Mouse (Mus musculus) MEL (cell line): ENCODE measurements around the gene Ebp. TPM values are rescaled to one million over a fixed set of nuclear protein-coding genes. Genes with fewer than 3 reads are reported as not detected.

Experiments used
- DNase-seq: peaks from one replicate; pipeline ENCODE4 v3.0.0; 2011; ENCODE audit warnings: low read depth, low spot score
- H3K27ac ChIP-seq: 2 replicates; pipeline ENCODE4 v1.5.1; 2012; ENCODE audit warnings: low read depth, mild to moderate bottlenecking, control low read depth, low read length, moderate library complexity; ENCODE audit not compliant: control insufficient read depth
- H3K27me3 ChIP-seq, 2 experiments: fragments of 150-350 bp in 1 of 2; sonication (generic) in 1 of 2; 2 replicates each; pipeline ENCODE4 v1.6.1; 2012; ENCODE audit warnings: low read length in 2 of 2, mild to moderate bottlenecking in 2 of 2, improper control_type of control experiment in 1 of 2, moderate library complexity in 1 of 2; ENCODE audit not compliant: insufficient read depth in 2 of 2, control insufficient read depth in 1 of 2
- H3K36me3 ChIP-seq, 2 experiments: 2 replicates each; pipeline ENCODE4 v1.6.1; 2012 to 2014; ENCODE audit warnings: low read length in 2 of 2, improper control_type of control experiment in 1 of 2, inconsistent platforms in 1 of 2, mild to moderate bottlenecking in 1 of 2; ENCODE audit not compliant: insufficient read depth in 2 of 2, control insufficient read depth in 1 of 2
- H3K4me1 ChIP-seq, 2 experiments: fragments of 150-350 bp in 1 of 2; sonication (generic) in 1 of 2; 2 replicates each; pipeline ENCODE4 v1.6.1; 2012; ENCODE audit warnings: low read length in 2 of 2, improper control_type of control experiment in 1 of 2, mild to moderate bottlenecking in 1 of 2; ENCODE audit not compliant: insufficient read depth in 2 of 2, control insufficient read depth in 1 of 2
- H3K4me3 ChIP-seq, 2 experiments: fragments of 150-350 bp in 1 of 2; sonication (generic) in 1 of 2; 2 replicates each; pipeline ENCODE4 v1.5.1; 2012; ENCODE audit warnings: low read depth in 2 of 2, low read length in 2 of 2, mild to moderate bottlenecking in 2 of 2, moderate library complexity in 2 of 2, control low read depth in 1 of 2, improper control_type of control experiment in 1 of 2; ENCODE audit not compliant: control insufficient read depth in 1 of 2, insufficient read depth in 1 of 2
- H3K79me2 ChIP-seq: 2 replicates; pipeline ENCODE4 v1.6.1; 2012; ENCODE audit warnings: mild to moderate bottlenecking, low read length, moderate library complexity; ENCODE audit not compliant: control insufficient read depth, poor library complexity, insufficient read depth
- H3K9ac ChIP-seq: 2 replicates; pipeline ENCODE4 v1.6.1; 2012; ENCODE audit warnings: low read depth, mild to moderate bottlenecking, control low read depth, low read length, moderate library complexity; ENCODE audit not compliant: control insufficient read depth, poor library complexity, severe bottlenecking
- H3K9me3 ChIP-seq: fragments of 150-350 bp; sonication (generic); replicated peaks from 2 replicates; pipeline ENCODE4 v1.6.1; 2012; ENCODE audit warnings: mild to moderate bottlenecking, low read length, improper control_type of control experiment, moderate library complexity; ENCODE audit not compliant: insufficient read depth
- CHD1 ChIP-seq: IDR thresholded peaks from 2 replicates; pipeline ENCODE4 v1.6.1; 2012; ENCODE audit warnings: low read depth, mild to moderate bottlenecking, inconsistent platforms, low read length, improper control_type of control experiment
- EP300 ChIP-seq, 2 experiments: IDR thresholded peaks; 2 replicates each; pipeline ENCODE4 v1.6.1; 2011; ENCODE audit warnings: improper control_type of control experiment in 2 of 2, low read length in 2 of 2, low read depth in 1 of 2, mild to moderate bottlenecking in 1 of 2
- GATA1 ChIP-seq: IDR thresholded peaks from 2 replicates; pipeline ENCODE4 v1.6.1; 2011; ENCODE audit warnings: low read depth, low read length, improper control_type of control experiment
- MAX ChIP-seq: IDR thresholded peaks from 2 replicates; pipeline ENCODE4 v1.6.1; 2011; ENCODE audit warnings: low read length, improper control_type of control experiment
- MXI1 ChIP-seq: IDR thresholded peaks from 2 replicates; pipeline ENCODE4 v1.6.1; 2011; ENCODE audit warnings: mild to moderate bottlenecking, low read depth, low read length, improper control_type of control experiment
- NELFE ChIP-seq: IDR thresholded peaks from 2 replicates; pipeline ENCODE4 v1.6.1; 2011; ENCODE audit warnings: low read depth, low read length, improper control_type of control experiment
- POLR2A ChIP-seq, 2 experiments: IDR thresholded peaks; 2 replicates each; pipeline ENCODE4 v1.6.1; 2011 to 2012; ENCODE audit warnings: low read length in 2 of 2, mild to moderate bottlenecking in 2 of 2, control low read depth in 1 of 2, improper control_type of control experiment in 1 of 2, low read depth in 1 of 2, moderate library complexity in 1 of 2; ENCODE audit not compliant: control insufficient read depth in 1 of 2, insufficient read depth in 1 of 2, poor library complexity in 1 of 2
- POLR2AphosphoS2 ChIP-seq: IDR thresholded peaks from 2 replicates; pipeline ENCODE4 v1.6.1; 2011; ENCODE audit warnings: low read length, improper control_type of control experiment
- SIN3A ChIP-seq: IDR thresholded peaks from 2 replicates; pipeline ENCODE4 v1.6.1; 2012; ENCODE audit warnings: low read length, improper control_type of control experiment, inconsistent platforms
- TBP ChIP-seq: IDR thresholded peaks from 2 replicates; pipeline ENCODE4 v1.8.0; 2011; ENCODE audit warnings: low read depth, low read length, improper control_type of control experiment
- TCF12 ChIP-seq: IDR thresholded peaks from 2 replicates; pipeline ENCODE4 v1.6.1; 2014; ENCODE audit warnings: low read depth, mild to moderate bottlenecking, inconsistent platforms, low read length, improper control_type of control experiment, moderate library complexity
- UBTF ChIP-seq: IDR thresholded peaks from 2 replicates; pipeline ENCODE4 v1.6.1; 2012; ENCODE audit warnings: low read depth, mild to moderate bottlenecking, inconsistent platforms, low read length, improper control_type of control experiment, moderate library complexity, borderline replicate concordance; ENCODE audit not compliant: insufficient read depth
- ZMIZ1 ChIP-seq: IDR thresholded peaks from 2 replicates; pipeline ENCODE4 v1.6.1; 2012; ENCODE audit warnings: low read depth, mild to moderate bottlenecking, inconsistent platforms, low read length, improper control_type of control experiment, moderate library complexity
- ZNF384 ChIP-seq: IDR thresholded peaks from 2 replicates; pipeline ENCODE4 v1.6.1; 2012; ENCODE audit warnings: low read depth, mild to moderate bottlenecking, inconsistent platforms, low read length, improper control_type of control experiment
- polyA plus RNA-seq, 2 experiments: library from polyadenylated mRNA; stranded (reverse) in 1 of 2; unstranded in 1 of 2; fragments of >175 nt in 1 of 2; fragments of >200 nt in 1 of 2; gene quantifications; 2 replicates each; pipeline versions ENCODE4 v1.2.1 to v1.2.4; 2012; ENCODE audit warnings: low replicate concordance in 2 of 2, low read depth in 1 of 2; ENCODE audit not compliant: insufficient read length in 2 of 2, insufficient read depth in 1 of 2, missing spikeins in 1 of 2
- total RNA-seq: library from RNA; depleted of rRNA; stranded (reverse); fragments of 300-350 nt; gene quantifications from 2 replicates; pipeline ENCODE4 v1.2.3, GENCODE M21; 2012

Ebp gene
- total and polyA plus RNA-seq, 3 experiments: 103 to 133 TPM; not detected in 1

DNA sequence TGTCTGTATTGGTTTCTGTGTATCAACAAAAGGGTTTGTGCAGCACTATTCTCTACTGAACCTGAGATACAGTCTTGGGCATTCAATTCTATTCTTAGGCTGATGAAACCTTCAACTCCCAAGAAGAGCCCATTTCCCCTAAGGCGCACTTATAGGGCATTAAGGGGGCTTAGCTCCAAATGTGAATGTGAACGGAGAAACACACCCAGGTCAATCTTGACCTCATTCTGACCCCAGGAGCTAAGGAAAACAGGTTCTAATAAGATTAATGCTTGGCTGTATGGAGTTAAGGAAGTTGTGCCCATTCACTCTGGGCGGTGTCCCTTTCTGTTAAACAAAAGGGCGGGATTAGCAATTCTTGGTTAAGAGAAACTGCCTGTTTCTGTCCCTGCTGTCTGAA, 13.9 kb upstream of the Ebp start:
- H3K9me3 ChIP-seq: no peaks in the 10 kb centered on the region
- no peaks in the 10 kb centered on the region for H3K27me3 ChIP-seq
- H3K4me3 ChIP-seq: peak overlapping the region; percentile 42 to 83
- no peaks in the 10 kb centered on the region for H3K79me2 ChIP-seq
- DNase-seq: peak; percentile 82
- H3K36me3 ChIP-seq: peaks cover 0 to 14% of the 10 kb centered on the region in 2 experiments; a peak in 2 of 4 replicates
- H3K27ac ChIP-seq: peak overlapping the region; percentile 82
- peak overlapping the region; percentile 70 for H3K9ac ChIP-seq
- TF ChIP-seq EP300 (IDR thresholded peaks at IDR 0.05; ENCODE audit: low read depth in 1 of 2, low read length in 2 of 2) (0 out of 4 replicates have a peak, but pooled peaks of 1 of the 2 experiments have one; percentile 20), MXI1 (peak; percentile 38; the same call in 1 of the 2 replicates), TBP (peak; percentile 64), SIN3A (peak; percentile 29; the same call in 1 of the 2 replicates), POLR2A (IDR thresholded peaks at IDR 0.05; ENCODE audit: control insufficient read depth in 1 of 2, insufficient read depth in 1 of 2, low read depth in 1 of 2, low read length in 2 of 2, poor library complexity in 1 of 2) (peak in 1 of 2 experiments; percentile 49; a peak in 1 of 4 replicates), MAX (no peak), NELFE (no peak)
- H3K4me1 ChIP-seq: peaks cover 13 to 15% of the 10 kb centered on the region in 2 experiments

DNA sequence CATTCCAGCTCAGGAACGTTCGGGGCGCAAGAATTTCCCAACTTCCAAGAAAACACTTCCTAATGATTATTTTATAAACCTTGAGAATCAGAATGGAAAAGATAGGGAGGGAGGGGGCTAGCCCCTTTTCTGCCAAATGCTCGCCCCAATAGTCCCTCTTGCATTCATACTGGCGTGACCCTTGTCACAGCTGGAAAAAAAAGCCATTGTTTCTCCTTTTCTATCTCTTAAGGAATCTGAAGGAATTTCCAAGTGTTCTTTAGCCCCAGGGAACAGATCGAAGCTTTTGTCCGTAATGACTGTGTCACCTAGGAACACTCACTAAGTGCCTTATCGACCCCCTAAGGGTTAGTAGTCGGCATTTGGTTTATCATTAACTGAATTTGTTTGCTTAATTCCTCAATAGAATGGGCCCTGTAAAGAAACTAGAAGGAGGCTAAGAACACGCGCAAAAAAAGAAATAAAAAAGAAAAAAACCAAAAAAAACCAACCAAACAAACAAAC, 13.4 kb upstream of the Ebp start:
- Histone ChIP-seq H3K4me3 (peak overlapping the region; percentile 63 to 83), H3K27me3 (no peaks in the 10 kb centered on the region), H3K4me1 (peaks cover 11 to 15% of the 10 kb centered on the region in 2 experiments), H3K9ac (peak overlapping the region; percentile 70), H3K36me3 (peaks cover 0 to 14% of the 10 kb centered on the region in 2 experiments; a peak in 2 of 4 replicates), H3K79me2 (no peaks in the 10 kb centered on the region), H3K9me3 (no peaks in the 10 kb centered on the region), H3K27ac (peak overlapping the region; percentile 30)
- no peak for DNase-seq
- peak; percentile 26; the same call in 1 of the 2 replicates for TF ChIP-seq GATA1
- no peak for TF ChIP-seq TCF12
- no peak for TF ChIP-seq ZMIZ1
- no peak for TF ChIP-seq ZNF384
- TF ChIP-seq UBTF: no peak
- TF ChIP-seq CHD1: no peak
- 0 out of 2 replicates have a peak, but pooled peaks have one; percentile 7 for TF ChIP-seq MXI1
- TF ChIP-seq POLR2AphosphoS2: no peak
